Mouse (Mus musculus) midbrain, embryonic 11.5 days (tissue): ENCODE measurements around the gene Glrp1. TPM values are rescaled to one million over a fixed set of nuclear protein-coding genes. Genes with fewer than 3 reads are reported as not detected.

Source experiments
- ATAC-seq: fragments of 200-750 bp; cut with Nextera tagmentation; 2 replicates; pipeline ENCODE4 v1.8.0; 2017; ENCODE audit warnings: moderate TSS enrichment, moderate library complexity; ENCODE audit not compliant: low FRiP score
- DNase-seq: peaks from one replicate; pipeline ENCODE4 v3.0.0; 2015; ENCODE audit warnings: low spot score; ENCODE audit errors: missing footprints
- H3K27ac ChIP-seq: fragments of 300-500 bp; sonication (generic); 2 replicates; pipeline ENCODE4 v1.5.1; 2014; ENCODE audit warnings: low read depth, low read length
- H3K27me3 ChIP-seq: fragments of 300-500 bp; sonication (generic); 2 replicates; pipeline ENCODE4 v1.6.1; 2014; ENCODE audit warnings: mild to moderate bottlenecking, low read length, moderate library complexity, mixed read lengths; ENCODE audit not compliant: control insufficient read depth, insufficient read depth
- H3K36me3 ChIP-seq: fragments of 300-500 bp; sonication (generic); 2 replicates; pipeline ENCODE4 v1.6.1; 2014; ENCODE audit warnings: mild to moderate bottlenecking, low read length, moderate library complexity, mixed read lengths; ENCODE audit not compliant: control insufficient read depth, insufficient read depth
- H3K4me1 ChIP-seq: fragments of 300-500 bp; sonication (generic); 2 replicates; pipeline ENCODE4 v1.6.1; 2014; ENCODE audit warnings: low read length; ENCODE audit not compliant: control insufficient read depth, insufficient read depth
- H3K4me2 ChIP-seq: fragments of 300-500 bp; sonication (generic); 2 replicates; pipeline ENCODE4 v1.6.1; 2014; ENCODE audit warnings: mild to moderate bottlenecking, moderate library complexity
- H3K4me3 ChIP-seq: fragments of 300-500 bp; sonication (generic); 2 replicates; pipeline ENCODE4 v1.5.1; 2014; ENCODE audit warnings: low read depth, low read length
- H3K9ac ChIP-seq: fragments of 300-500 bp; sonication (generic); 2 replicates; pipeline ENCODE4 v1.6.1; 2014; ENCODE audit warnings: low read length
- H3K9me3 ChIP-seq: fragments of 300-500 bp; sonication (generic); 2 replicates; pipeline ENCODE4 v1.6.1; 2016; ENCODE audit warnings: low read length; ENCODE audit not compliant: control insufficient read depth
- WGBS: fragments of 180-500 bp; shearing (Covaris S2); extraction: QIAGEN DNeasy Blood & Tissue Kit; methylation state at CpG from one replicate; pipeline ENCODE4 v1.1.7; 2014; 5-methylcytosine and 5-hydroxymethylcytosine counted together
- polyA plus RNA-seq: library from polyadenylated mRNA; unstranded; fragments of >200 nt; fragmentation: Nextera tagmentation; extraction: Ambion mirVana; gene quantifications from 2 replicates; pipeline ENCODE4 v1.2.1, GENCODE M21; 2014

Glrp1 gene
- not detected in 2 replicates for polyA plus RNA-seq

GRCm38 (mm10) chr1:88509789-88510188, at the start of gene Glrp1:
Glrp1 (minus strand) TSS chr1:88510066.
- 84% methylated on average over 8 of the region's 8 CpGs for WGBS
- H3K4me3 ChIP-seq: no peak within 1 kb of the TSS
- no peak within 1 kb of the TSS for H3K9ac ChIP-seq
- no peak within 1 kb of the TSS for H3K4me2 ChIP-seq
- no peaks in the 10 kb centered on the region for H3K36me3 ChIP-seq
- H3K9me3 ChIP-seq: no peaks in the 10 kb centered on the region
- ATAC-seq (no peak), DNase-seq (no peak)
- peaks cover 2% of the 10 kb centered on the region; the same call in 1 of the 2 replicates for H3K4me1 ChIP-seq
- no peak within 1 kb of the TSS for H3K27ac ChIP-seq
- no peaks in the 10 kb centered on the region for H3K27me3 ChIP-seq

GRCm38 (mm10) chr1:88559258-88559657, 49.4 kb upstream of the Glrp1 start:
- Histone ChIP-seq H3K27ac (no peak overlapping the region), H3K4me1 (peaks cover 5% of the 10 kb centered on the region), H3K4me2 (no peak overlapping the region), H3K9me3 (no peaks in the 10 kb centered on the region), H3K36me3 (no peaks in the 10 kb centered on the region), H3K9ac (no peak overlapping the region), H3K4me3 (no peak overlapping the region), H3K27me3 (no peaks in the 10 kb centered on the region)
- 16% methylated on average over 7 of the region's 7 CpGs for WGBS
- DNase-seq (no peak), ATAC-seq (no peak)

- peaks cover 5% of the 10 kb centered on the region for H3K4me1 ChIP-seq
- no peaks in the 10 kb centered on the region for H3K36me3 ChIP-seq
- no peak for ATAC-seq
- no peak overlapping the region for H3K27ac ChIP-seq
- no peak for DNase-seq
- no peaks in the 10 kb centered on the region for H3K9me3 ChIP-seq
- no peak overlapping the region for H3K4me3 ChIP-seq
- no peaks in the 10 kb centered on the region for H3K27me3 ChIP-seq
- no peak overlapping the region for H3K9ac ChIP-seq
- no peak overlapping the region for H3K4me2 ChIP-seq
Measured at GRCm38 (mm10) chr1:88558793-88559192, 48.9 kb upstream of the Glrp1 start.

- no peak for DNase-seq
- 88% methylated on average over 11 of the region's 11 CpGs for WGBS
Measured at GRCm38 (mm10) chr1:88556401-88556800, 46.5 kb upstream of the Glrp1 start.

GRCm38 (mm10) chr1:88553500-88554187, 43.8 kb upstream of the Glrp1 start:
- Histone ChIP-seq H3K9ac (no peak overlapping the region), H3K4me1 (no peaks in the 10 kb centered on the region), H3K4me3 (no peak overlapping the region), H3K4me2 (no peak overlapping the region), H3K36me3 (no peaks in the 10 kb centered on the region), H3K9me3 (no peaks in the 10 kb centered on the region), H3K27ac (no peak overlapping the region), H3K27me3 (no peaks in the 10 kb centered on the region)
- DNase-seq: no peak
- WGBS: 55% methylated on average over 7 of the region's 7 CpGs
- no peak for ATAC-seq

More at GRCm38 (mm10) chr1:88556401-88556800, 46.5 kb upstream of the Glrp1 start:
- ATAC-seq: no peak
- Histone ChIP-seq H3K4me2 (no peak overlapping the region), H3K9ac (no peak overlapping the region), H3K4me1 (peaks cover 5% of the 10 kb centered on the region), H3K27me3 (no peaks in the 10 kb centered on the region), H3K4me3 (no peak overlapping the region), H3K27ac (no peak overlapping the region), H3K9me3 (no peaks in the 10 kb centered on the region), H3K36me3 (no peaks in the 10 kb centered on the region)

GRCm38 (mm10) chr1:88549263-88549662, 39.4 kb upstream of the Glrp1 start:
- H3K27ac ChIP-seq: no peak overlapping the region
- no peaks in the 10 kb centered on the region for H3K9me3 ChIP-seq
- no peaks in the 10 kb centered on the region for H3K4me1 ChIP-seq
- H3K36me3 ChIP-seq: no peaks in the 10 kb centered on the region
- DNase-seq (no peak), ATAC-seq (no peak)
- WGBS: 83% methylated on average over 1 of the region's 1 CpGs
- no peak overlapping the region for H3K4me3 ChIP-seq
- no peak overlapping the region for H3K4me2 ChIP-seq
- H3K9ac ChIP-seq: no peak overlapping the region
- H3K27me3 ChIP-seq: no peaks in the 10 kb centered on the region

GRCm38 (mm10) chr1:88547172-88547571, 37.3 kb upstream of the Glrp1 start:
- DNase-seq: no peak
- Histone ChIP-seq H3K27ac (no peak overlapping the region), H3K9me3 (no peaks in the 10 kb centered on the region), H3K4me3 (no peak overlapping the region), H3K36me3 (no peaks in the 10 kb centered on the region), H3K4me2 (no peak overlapping the region), H3K9ac (no peak overlapping the region), H3K27me3 (no peaks in the 10 kb centered on the region), H3K4me1 (no peaks in the 10 kb centered on the region)
- ATAC-seq: no peak
- WGBS: 88% methylated on average over 7 of the region's 7 CpGs

GRCm38 (mm10) chr1:88543608-88544007, 33.7 kb upstream of the Glrp1 start:
- Histone ChIP-seq H3K27me3 (no peaks in the 10 kb centered on the region), H3K9me3 (no peaks in the 10 kb centered on the region), H3K36me3 (no peaks in the 10 kb centered on the region), H3K9ac (no peak overlapping the region), H3K4me1 (no peaks in the 10 kb centered on the region), H3K4me3 (no peak overlapping the region), H3K4me2 (no peak overlapping the region), H3K27ac (no peak overlapping the region)
- ATAC-seq (no peak), DNase-seq (no peak)
- WGBS: 73% methylated on average over 4 of the region's 4 CpGs

- ATAC-seq: no peak
Measured at GRCm38 (mm10) chr1:88539823-88540222, 30.0 kb upstream of the Glrp1 start.

More at GRCm38 (mm10) chr1:88539823-88540222, 30.0 kb upstream of the Glrp1 start:
- WGBS: 84% methylated on average over 3 of the region's 3 CpGs
- Histone ChIP-seq H3K9ac (no peak overlapping the region), H3K4me1 (no peaks in the 10 kb centered on the region), H3K27ac (no peak overlapping the region), H3K4me3 (no peak overlapping the region), H3K27me3 (no peaks in the 10 kb centered on the region), H3K4me2 (no peak overlapping the region), H3K9me3 (no peaks in the 10 kb centered on the region), H3K36me3 (no peaks in the 10 kb centered on the region)
- no peak for DNase-seq
